Mouse (Mus musculus): ENCODE results near the gene Olfr1416.

DNA sequence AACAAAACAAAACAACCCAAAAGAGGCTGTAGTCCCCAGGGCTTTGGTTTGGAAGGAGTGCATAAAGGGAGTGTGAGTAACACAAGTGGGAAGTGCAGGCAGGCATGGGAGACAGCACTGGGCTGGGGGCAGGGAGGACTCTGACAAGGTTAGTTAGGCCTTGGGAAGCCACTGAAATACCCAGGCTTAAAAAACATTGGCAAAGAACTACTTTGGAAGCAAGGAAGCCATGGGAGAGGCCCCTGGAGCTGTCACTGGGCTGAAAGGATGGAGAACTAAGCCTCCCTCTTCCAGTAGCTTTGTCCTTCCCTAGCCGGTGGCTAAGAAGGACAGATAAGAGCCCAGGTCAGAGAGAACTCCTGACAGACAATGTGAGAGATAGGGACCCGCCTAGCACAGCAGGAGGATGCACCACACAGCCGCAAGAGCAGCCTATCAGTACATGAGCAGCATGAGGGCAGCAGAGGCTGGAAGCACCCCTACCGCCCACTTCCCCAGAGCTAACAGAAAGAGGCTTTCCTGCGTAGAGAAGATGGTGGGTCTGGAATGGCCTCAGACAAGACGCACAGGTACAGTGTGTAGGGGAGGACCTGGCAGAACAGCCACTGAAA, 43.4 kb downstream of the Olfr1416 start:
- no peak for TF ChIP-seq ZC3H11A (IDR thresholded peaks at IDR 0.05; ENCODE audit: borderline replicate concordance, low read depth, low read length)
- no peak for TF ChIP-seq HCFC1 (IDR thresholded peaks at IDR 0.05; ENCODE audit: borderline replicate concordance, insufficient read depth, low read length)
- no peak for TF ChIP-seq MAFK (IDR thresholded peaks at IDR 0.05; ENCODE audit: insufficient read depth, low read depth, low read length)

Data from ES-E14 (cell line).